Mouse (Mus musculus): ENCODE measurements at regions not wholly inside any gene's neighbourhood (a gene's known extent, or its start where the extent isn't known, plus 50 kb on each side); places are given as distances from the start of the nearest gene placed in this dataset.

- Histone ChIP-seq H3K36me3 (ENCODE audit: control insufficient read depth, insufficient read depth) (no peaks in the 10 kb centered on the region), H3K79me3 (ENCODE audit: low read depth) (no peaks in the 10 kb centered on the region), H3K79me2 (ENCODE audit: control insufficient read depth, insufficient read depth) (no peaks in the 10 kb centered on the region), H3K27me3 (ENCODE audit: control insufficient read depth, insufficient read depth, insufficient read length) (no peaks in the 10 kb centered on the region), H3ac (ENCODE audit: control insufficient read depth, insufficient read length, low read depth) (no peak overlapping the region), H3K4me3 (ENCODE audit: insufficient read depth, poor library complexity, severe bottlenecking) (no peak overlapping the region)
- TF ChIP-seq FOSL1 (IDR thresholded peaks at IDR 0.05; ENCODE audit: insufficient read depth, low read length, poor library complexity, severe bottlenecking) (no peak), MAX (IDR thresholded peaks at IDR 0.05) (no peak), CTCF (IDR thresholded peaks at IDR 0.05; ENCODE audit: control insufficient read depth, insufficient read depth, insufficient read length) (no peak), MYOD1 (IDR thresholded peaks at IDR 0.05; ENCODE audit: control insufficient read depth, insufficient read length, low read depth) (no peak), USF1 (IDR thresholded peaks at IDR 0.05; ENCODE audit: low read depth) (no peak), CEBPB (IDR thresholded peaks at IDR 0.05; ENCODE audit: low read depth) (no peak), MYOG (IDR thresholded peaks at IDR 0.05; ENCODE audit: control insufficient read depth, extremely low read depth, insufficient read length) (no peak)
Observed at GRCm38 (mm10) chr1:88867138-88867537, 165.1 kb upstream of the Arl4c start.

GRCm38 (mm10) chr1:88869885-88870284 lies 167.9 kb upstream of the Arl4c start:
- no peaks in the 10 kb centered on the region for H3K79me3 ChIP-seq (ENCODE audit: low read depth)
- H3ac ChIP-seq (ENCODE audit: control insufficient read depth, insufficient read length, low read depth): no peak overlapping the region
- TF ChIP-seq MYOG (IDR thresholded peaks at IDR 0.05; ENCODE audit: control insufficient read depth, extremely low read depth, insufficient read length) (no peak), MYOD1 (IDR thresholded peaks at IDR 0.05; ENCODE audit: control insufficient read depth, insufficient read length, low read depth) (peak; percentile 58)
- no peaks in the 10 kb centered on the region for H3K79me2 ChIP-seq (ENCODE audit: control insufficient read depth, insufficient read depth)
- H3K4me3 ChIP-seq (ENCODE audit: insufficient read depth, poor library complexity, severe bottlenecking): no peak overlapping the region
- H3K27me3 ChIP-seq (ENCODE audit: control insufficient read depth, insufficient read depth, insufficient read length): no peaks in the 10 kb centered on the region
- no peaks in the 10 kb centered on the region for H3K36me3 ChIP-seq (ENCODE audit: control insufficient read depth, insufficient read depth)

GRCm38 (mm10) chr1:88875356-88875755 lies 173.3 kb upstream of the Arl4c start:
- no peaks in the 10 kb centered on the region for H3K27me3 ChIP-seq (ENCODE audit: control insufficient read depth, insufficient read depth, insufficient read length)
- TF ChIP-seq CEBPB (IDR thresholded peaks at IDR 0.05; ENCODE audit: low read depth) (no peak), FOSL1 (IDR thresholded peaks at IDR 0.05; ENCODE audit: insufficient read depth, low read length, poor library complexity, severe bottlenecking) (no peak), MAX (IDR thresholded peaks at IDR 0.05) (peak; percentile 35), CTCF (IDR thresholded peaks at IDR 0.05; ENCODE audit: control insufficient read depth, insufficient read depth, insufficient read length) (no peak), MYOD1 (IDR thresholded peaks at IDR 0.05; ENCODE audit: control insufficient read depth, insufficient read length, low read depth) (peak; percentile 45)
- no peaks in the 10 kb centered on the region for H3K79me2 ChIP-seq (ENCODE audit: control insufficient read depth, insufficient read depth)
- H3ac ChIP-seq (ENCODE audit: control insufficient read depth, insufficient read length, low read depth): no peak overlapping the region
- no peak overlapping the region for H3K4me3 ChIP-seq (ENCODE audit: insufficient read depth, poor library complexity, severe bottlenecking)
- no peaks in the 10 kb centered on the region for H3K79me3 ChIP-seq (ENCODE audit: low read depth)
- no peaks in the 10 kb centered on the region for H3K36me3 ChIP-seq (ENCODE audit: control insufficient read depth, insufficient read depth)

GRCm38 (mm10) chr1:88877441-88877840 lies 175.4 kb upstream of the Arl4c start:
- no peak for TF ChIP-seq CEBPB (IDR thresholded peaks at IDR 0.05; ENCODE audit: low read depth)
- TF ChIP-seq CTCF (IDR thresholded peaks at IDR 0.05; ENCODE audit: control insufficient read depth, insufficient read depth, insufficient read length): no peak
- TF ChIP-seq FOSL1 (IDR thresholded peaks at IDR 0.05; ENCODE audit: insufficient read depth, low read length, poor library complexity, severe bottlenecking): no peak
- no peak for TF ChIP-seq MYOD1 (IDR thresholded peaks at IDR 0.05; ENCODE audit: control insufficient read depth, insufficient read length, low read depth)
- no peak for TF ChIP-seq MYOG (IDR thresholded peaks at IDR 0.05; ENCODE audit: control insufficient read depth, extremely low read depth, insufficient read length)
- TF ChIP-seq USF1 (IDR thresholded peaks at IDR 0.05; ENCODE audit: low read depth): no peak
- no peak for TF ChIP-seq MAX (IDR thresholded peaks at IDR 0.05)
- Histone ChIP-seq H3K79me2 (ENCODE audit: control insufficient read depth, insufficient read depth) (no peaks in the 10 kb centered on the region), H3K4me3 (ENCODE audit: insufficient read depth, poor library complexity, severe bottlenecking) (no peak overlapping the region), H3ac (ENCODE audit: control insufficient read depth, insufficient read length, low read depth) (no peak overlapping the region), H3K36me3 (ENCODE audit: control insufficient read depth, insufficient read depth) (no peaks in the 10 kb centered on the region), H3K27me3 (ENCODE audit: control insufficient read depth, insufficient read depth, insufficient read length) (no peaks in the 10 kb centered on the region), H3K79me3 (ENCODE audit: low read depth) (no peaks in the 10 kb centered on the region)

- Histone ChIP-seq H3K27me3 (ENCODE audit: control insufficient read depth, insufficient read depth, insufficient read length) (no peaks in the 10 kb centered on the region), H3K36me3 (ENCODE audit: control insufficient read depth, insufficient read depth) (no peaks in the 10 kb centered on the region), H3K4me3 (ENCODE audit: insufficient read depth, poor library complexity, severe bottlenecking) (no peak overlapping the region), H3ac (ENCODE audit: control insufficient read depth, insufficient read length, low read depth) (no peak overlapping the region), H3K79me3 (ENCODE audit: low read depth) (no peaks in the 10 kb centered on the region), H3K79me2 (ENCODE audit: control insufficient read depth, insufficient read depth) (no peaks in the 10 kb centered on the region)
- TF ChIP-seq USF1 (IDR thresholded peaks at IDR 0.05; ENCODE audit: low read depth) (peak; percentile 6), CTCF (IDR thresholded peaks at IDR 0.05; ENCODE audit: control insufficient read depth, insufficient read depth, insufficient read length) (no peak), MYOD1 (IDR thresholded peaks at IDR 0.05; ENCODE audit: control insufficient read depth, insufficient read length, low read depth) (peak; percentile 36), MYOG (IDR thresholded peaks at IDR 0.05; ENCODE audit: control insufficient read depth, extremely low read depth, insufficient read length) (no peak), MAX (IDR thresholded peaks at IDR 0.05) (peak; percentile 13), FOSL1 (IDR thresholded peaks at IDR 0.05; ENCODE audit: insufficient read depth, low read length, poor library complexity, severe bottlenecking) (peak; percentile 90), CEBPB (IDR thresholded peaks at IDR 0.05; ENCODE audit: low read depth) (peak; percentile 47)
Observed at GRCm38 (mm10) chr1:88878831-88879230, 176.8 kb upstream of the Arl4c start.

GRCm38 (mm10) chr1:88879367-88879766 lies 177.3 kb upstream of the Arl4c start:
- Histone ChIP-seq H3K79me3 (ENCODE audit: low read depth) (no peaks in the 10 kb centered on the region), H3K36me3 (ENCODE audit: control insufficient read depth, insufficient read depth) (no peaks in the 10 kb centered on the region), H3K79me2 (ENCODE audit: control insufficient read depth, insufficient read depth) (no peaks in the 10 kb centered on the region), H3K4me3 (ENCODE audit: insufficient read depth, poor library complexity, severe bottlenecking) (no peak overlapping the region), H3ac (ENCODE audit: control insufficient read depth, insufficient read length, low read depth) (no peak overlapping the region), H3K27me3 (ENCODE audit: control insufficient read depth, insufficient read depth, insufficient read length) (no peaks in the 10 kb centered on the region)
- TF ChIP-seq CEBPB (IDR thresholded peaks at IDR 0.05; ENCODE audit: low read depth): peak; percentile 89
- TF ChIP-seq CTCF (IDR thresholded peaks at IDR 0.05; ENCODE audit: control insufficient read depth, insufficient read depth, insufficient read length): no peak
- no peak for TF ChIP-seq FOSL1 (IDR thresholded peaks at IDR 0.05; ENCODE audit: insufficient read depth, low read length, poor library complexity, severe bottlenecking)
- no peak for TF ChIP-seq MAX (IDR thresholded peaks at IDR 0.05)
- TF ChIP-seq USF1 (IDR thresholded peaks at IDR 0.05; ENCODE audit: low read depth): no peak
- TF ChIP-seq MYOG (IDR thresholded peaks at IDR 0.05; ENCODE audit: control insufficient read depth, extremely low read depth, insufficient read length): no peak
- TF ChIP-seq MYOD1 (IDR thresholded peaks at IDR 0.05; ENCODE audit: control insufficient read depth, insufficient read length, low read depth): no peak

Measured in C2C12 (cell line).